Mouse (Mus musculus): ENCODE results near the gene Baz2a.

DNA sequence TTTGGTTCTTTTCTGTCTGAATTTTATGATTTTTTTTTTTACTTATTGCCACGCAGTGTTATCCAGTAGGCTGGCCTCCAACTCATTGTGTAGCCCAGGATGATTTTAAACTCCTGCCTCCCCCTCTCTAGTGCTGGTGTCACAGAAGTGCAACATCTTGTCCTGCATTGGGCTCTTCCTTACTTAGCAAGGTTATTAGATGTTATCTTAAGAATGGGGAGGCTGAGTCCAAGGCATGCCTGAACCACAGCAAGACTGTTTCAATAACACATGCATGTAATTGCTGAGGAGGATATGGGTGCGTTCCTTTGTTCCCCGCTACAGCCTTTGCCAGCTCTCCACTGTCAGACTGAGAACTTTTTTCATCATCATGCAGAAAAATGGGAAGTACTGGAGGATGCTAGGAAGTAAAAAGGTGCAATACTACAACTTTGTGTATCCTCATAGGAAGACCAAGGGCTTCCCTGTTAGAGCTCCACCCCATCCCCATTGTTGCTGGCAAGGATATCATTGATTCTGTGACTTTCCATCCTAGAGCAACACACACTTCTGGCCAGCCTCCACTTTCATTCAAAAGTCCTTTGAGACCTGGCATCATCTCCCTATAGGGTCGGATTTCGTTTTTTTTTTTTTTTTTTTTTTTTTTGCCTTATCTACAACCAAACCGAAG, 9.4 kb upstream of the Baz2a start:
- TF ChIP-seq CTCF (IDR thresholded peaks at IDR 0.05; ENCODE audit: low read depth, low read length) (no peak), GATA1 (IDR thresholded peaks at IDR 0.05; ENCODE audit: borderline replicate concordance, low read length) (no peak), POLR2AphosphoS5 (IDR thresholded peaks at IDR 0.05; ENCODE audit: insufficient replicate concordance, low read depth, low read length) (no peak), GATA2 (IDR thresholded peaks at IDR 0.05; ENCODE audit: borderline replicate concordance, low read depth, low read length) (no peak), TAL1 (conservative IDR thresholded peaks at IDR 0.05; ENCODE audit: low read depth, low read length) (no peak)

Measured in G1E (cell line).